Mouse (Mus musculus): ENCODE results near the gene St6galnac3. TPM values are rescaled to one million over a fixed set of nuclear protein-coding genes. Genes with fewer than 3 reads are reported as not detected.
A peak's percentile ranks its signal among the peaks of the same experiment; 100 is the strongest.

The St6galnac3 gene
- polyA plus RNA-seq, 1 experiment from 2014 or later = 23.2 TPM

DNA sequence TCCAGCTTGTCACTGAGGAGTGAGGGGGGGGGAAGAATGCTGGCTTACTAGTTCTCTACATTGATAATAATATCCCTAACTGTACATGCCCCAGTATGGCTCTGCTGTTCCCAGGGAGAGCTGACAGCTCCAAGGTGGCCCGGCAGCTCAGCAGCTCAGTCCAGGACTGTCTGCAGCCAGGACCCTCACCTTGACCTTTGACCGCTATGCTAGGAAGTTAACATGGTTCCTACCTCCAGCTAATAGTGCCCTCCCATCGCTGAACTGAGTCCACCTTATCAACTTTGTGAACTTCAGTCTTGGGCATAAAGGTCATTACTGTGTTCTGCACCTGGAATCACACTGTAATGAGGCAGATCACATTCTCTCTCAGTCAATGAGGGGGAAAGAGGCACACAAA lies 419.8 kb downstream of the St6galnac3 start:
- no peak overlapping the region for H3K4me3 ChIP-seq (ENCODE audit: low read length)
- no peak overlapping the region for H3K4me2 ChIP-seq (ENCODE audit: low read length)
- no peak overlapping the region for H3K9ac ChIP-seq (ENCODE audit: low read depth, low read length)
- no peaks in the 10 kb centered on the region for H3K9me3 ChIP-seq (ENCODE audit: control insufficient read depth, low read length)
- no peak for ATAC-seq
- WGBS = 78% methylated on average over 3 of the region's 3 CpGs
- H3K4me1 ChIP-seq (ENCODE audit: control insufficient read depth, insufficient read depth, low read depth, low read length) = no peaks in the 10 kb centered on the region
- no peaks in the 10 kb centered on the region for H3K27me3 ChIP-seq (replicated peaks; ENCODE audit: control insufficient read depth, insufficient read depth, low read length)
- H3K36me3 ChIP-seq (ENCODE audit: control insufficient read depth, insufficient read depth, low read length) = no peaks in the 10 kb centered on the region
- no peak overlapping the region for H3K27ac ChIP-seq (ENCODE audit: low read depth, low read length)

DNA sequence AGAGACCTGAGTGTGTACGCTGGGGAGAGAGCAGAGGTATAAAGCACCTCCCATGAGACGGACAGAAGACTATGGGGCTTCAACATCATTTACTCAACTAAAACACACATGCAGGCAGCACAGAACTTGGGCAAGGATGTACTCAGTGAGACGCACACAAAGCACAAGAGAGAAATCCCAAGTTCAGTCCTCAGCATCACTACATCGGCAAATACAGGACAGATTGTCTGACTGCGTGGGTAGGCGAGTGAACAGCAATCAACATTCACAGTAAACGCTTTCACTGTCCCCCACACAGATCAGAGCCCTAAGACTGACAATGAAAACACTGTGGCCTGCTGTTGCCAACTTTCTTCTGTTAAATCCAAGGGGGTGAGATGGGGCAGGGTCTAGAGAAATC lies 422.6 kb downstream of the St6galnac3 start:
- no peak overlapping the region for H3K4me3 ChIP-seq (ENCODE audit: low read length)
- H3K4me1 ChIP-seq (ENCODE audit: control insufficient read depth, insufficient read depth, low read depth, low read length) = no peaks in the 10 kb centered on the region
- H3K36me3 ChIP-seq (ENCODE audit: control insufficient read depth, insufficient read depth, low read length) = no peaks in the 10 kb centered on the region
- H3K27me3 ChIP-seq (replicated peaks; ENCODE audit: control insufficient read depth, insufficient read depth, low read length) = no peaks in the 10 kb centered on the region
- H3K9ac ChIP-seq (ENCODE audit: low read depth, low read length) = no peak overlapping the region
- no peaks in the 10 kb centered on the region for H3K9me3 ChIP-seq (ENCODE audit: control insufficient read depth, low read length)
- WGBS = 94% methylated on average over 7 of the region's 7 CpGs
- no peak for ATAC-seq
- no peak overlapping the region for H3K4me2 ChIP-seq (ENCODE audit: low read length)
- no peak overlapping the region for H3K27ac ChIP-seq (ENCODE audit: low read depth, low read length)

- 51% methylated on average over 22 of the region's 22 CpGs for WGBS
Observed at GRCm38 (mm10) chr3:153296375-153297068, 428.5 kb downstream of the St6galnac3 start.

GRCm38 (mm10) chr3:153292853-153293252 lies 432.1 kb downstream of the St6galnac3 start:
- H3K27me3 ChIP-seq (replicated peaks; ENCODE audit: control insufficient read depth, insufficient read depth, low read length) = no peaks in the 10 kb centered on the region
- 0 out of 2 replicates have a peak, but pooled peaks have one; percentile 23 for ATAC-seq
- no peak overlapping the region for H3K4me3 ChIP-seq (ENCODE audit: low read length)
- no peak overlapping the region for H3K4me2 ChIP-seq (ENCODE audit: low read length)
- WGBS = 89% methylated on average over 5 of the region's 5 CpGs
- no peak overlapping the region for H3K9ac ChIP-seq (ENCODE audit: low read depth, low read length)
- no peaks in the 10 kb centered on the region for H3K36me3 ChIP-seq (ENCODE audit: control insufficient read depth, insufficient read depth, low read length)
- H3K4me1 ChIP-seq (ENCODE audit: control insufficient read depth, insufficient read depth, low read depth, low read length) = no peaks in the 10 kb centered on the region
- no peaks in the 10 kb centered on the region for H3K9me3 ChIP-seq (ENCODE audit: control insufficient read depth, low read length)
- H3K27ac ChIP-seq (ENCODE audit: low read depth, low read length) = no peak overlapping the region

More at GRCm38 (mm10) chr3:153296375-153297068, 428.5 kb downstream of the St6galnac3 start:
- H3K27ac ChIP-seq (ENCODE audit: low read depth, low read length) = no peak overlapping the region
- H3K9me3 ChIP-seq (ENCODE audit: control insufficient read depth, low read length) = no peaks in the 10 kb centered on the region
- no peak overlapping the region for H3K9ac ChIP-seq (ENCODE audit: low read depth, low read length)
- no peak overlapping the region for H3K4me2 ChIP-seq (ENCODE audit: low read length)
- 0 out of 2 replicates have a peak, but pooled peaks have one; percentile 15 for ATAC-seq
- no peak overlapping the region for H3K4me3 ChIP-seq (ENCODE audit: low read length)
- no peaks in the 10 kb centered on the region for H3K4me1 ChIP-seq (ENCODE audit: control insufficient read depth, insufficient read depth, low read depth, low read length)
- H3K27me3 ChIP-seq (replicated peaks; ENCODE audit: control insufficient read depth, insufficient read depth, low read length) = no peaks in the 10 kb centered on the region
- H3K36me3 ChIP-seq (ENCODE audit: control insufficient read depth, insufficient read depth, low read length) = no peaks in the 10 kb centered on the region

- no peak overlapping the region for H3K9ac ChIP-seq (ENCODE audit: low read depth, low read length)
- peak overlapping the region; percentile 19; the same call in 1 of the 2 replicates for H3K27ac ChIP-seq (ENCODE audit: low read depth, low read length)
- H3K9me3 ChIP-seq (ENCODE audit: control insufficient read depth, low read length) = no peaks in the 10 kb centered on the region
- no peaks in the 10 kb centered on the region for H3K36me3 ChIP-seq (ENCODE audit: control insufficient read depth, insufficient read depth, low read length)
- H3K4me1 ChIP-seq (ENCODE audit: control insufficient read depth, insufficient read depth, low read depth, low read length) = no peaks in the 10 kb centered on the region
- no peak overlapping the region for H3K4me3 ChIP-seq (ENCODE audit: low read length)
- peak; percentile 38; the same call in 1 of the 2 replicates for ATAC-seq
- H3K27me3 ChIP-seq (replicated peaks; ENCODE audit: control insufficient read depth, insufficient read depth, low read length) = no peaks in the 10 kb centered on the region
- H3K4me2 ChIP-seq (ENCODE audit: low read length) = no peak overlapping the region
- WGBS = 72% methylated on average over 9 of the region's 9 CpGs
Observed at GRCm38 (mm10) chr3:153292363-153292762, 432.6 kb downstream of the St6galnac3 start.

DNA sequence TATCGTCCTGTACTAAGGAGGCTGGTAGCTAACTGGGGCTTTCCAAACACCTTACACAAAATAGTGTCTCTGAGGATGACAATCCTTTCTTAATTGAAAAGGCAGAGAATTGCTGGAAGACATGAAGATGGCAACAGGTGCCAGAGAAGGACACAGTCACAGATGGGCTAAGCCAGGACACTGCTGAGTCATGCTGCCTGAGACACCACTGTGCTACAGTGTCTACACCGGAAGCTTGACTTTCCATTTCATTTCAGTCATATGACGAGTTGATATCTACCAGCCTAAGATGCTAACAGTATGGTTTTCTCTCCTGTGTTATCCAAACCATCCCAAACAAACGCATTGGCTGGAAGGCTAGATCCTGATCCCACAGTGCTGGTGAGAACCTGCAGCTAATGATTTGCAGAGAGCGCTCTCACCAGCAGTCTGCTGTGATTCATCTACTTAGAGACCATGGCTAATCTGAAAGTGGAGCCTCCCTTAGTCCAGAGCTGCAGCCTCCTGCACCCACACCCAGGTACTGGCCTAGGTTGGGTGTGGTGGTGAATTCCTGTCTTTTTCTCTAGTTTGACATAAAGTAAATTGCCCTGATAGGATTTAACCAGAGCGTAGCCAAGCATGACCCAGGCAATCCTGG lies 433.4 kb downstream of the St6galnac3 start:
- H3K4me2 ChIP-seq (ENCODE audit: low read length) = no peak overlapping the region
- no peaks in the 10 kb centered on the region for H3K36me3 ChIP-seq (ENCODE audit: control insufficient read depth, insufficient read depth, low read length)
- H3K9ac ChIP-seq (ENCODE audit: low read depth, low read length) = no peak overlapping the region
- no peak overlapping the region for H3K4me3 ChIP-seq (ENCODE audit: low read length)
- WGBS = 88% methylated on average over 6 of the region's 6 CpGs
- H3K9me3 ChIP-seq (ENCODE audit: control insufficient read depth, low read length) = no peaks in the 10 kb centered on the region
- no peak for ATAC-seq
- H3K27ac ChIP-seq (ENCODE audit: low read depth, low read length) = no peak overlapping the region
- H3K4me1 ChIP-seq (ENCODE audit: control insufficient read depth, insufficient read depth, low read depth, low read length) = no peaks in the 10 kb centered on the region
- no peaks in the 10 kb centered on the region for H3K27me3 ChIP-seq (replicated peaks; ENCODE audit: control insufficient read depth, insufficient read depth, low read length)

- Histone ChIP-seq H3K36me3 (ENCODE audit: control insufficient read depth, insufficient read depth, low read length) (no peaks in the 10 kb centered on the region), H3K27ac (ENCODE audit: low read depth, low read length) (no peak overlapping the region), H3K9ac (ENCODE audit: low read depth, low read length) (no peak overlapping the region), H3K4me2 (ENCODE audit: low read length) (no peak overlapping the region), H3K9me3 (ENCODE audit: control insufficient read depth, low read length) (no peaks in the 10 kb centered on the region), H3K27me3 (replicated peaks; ENCODE audit: control insufficient read depth, insufficient read depth, low read length) (no peaks in the 10 kb centered on the region), H3K4me3 (ENCODE audit: low read length) (no peak overlapping the region), H3K4me1 (ENCODE audit: control insufficient read depth, insufficient read depth, low read depth, low read length) (no peaks in the 10 kb centered on the region)
- no peak for ATAC-seq
- WGBS = 82% methylated on average over 4 of the region's 4 CpGs
Observed at GRCm38 (mm10) chr3:153289971-153290370, 435.0 kb downstream of the St6galnac3 start.

DNA sequence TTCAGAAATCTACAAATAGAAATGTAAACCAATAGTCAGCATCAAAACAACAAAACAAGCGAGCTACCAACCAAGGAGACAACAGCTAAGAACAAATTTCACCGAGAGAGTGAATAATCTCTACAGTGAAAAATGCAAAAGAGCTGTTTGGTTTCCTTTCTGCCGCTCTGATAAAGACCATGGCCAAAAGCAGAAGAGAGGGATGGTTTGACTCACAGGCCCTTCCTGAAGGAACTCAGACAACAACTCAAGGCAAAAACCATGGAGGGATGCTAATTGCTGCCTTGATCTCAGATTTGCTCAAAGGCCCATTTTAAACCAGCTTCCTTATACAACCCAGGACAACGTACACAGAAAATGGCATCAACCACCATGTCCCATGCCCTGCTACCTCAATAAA lies 437.4 kb downstream of the St6galnac3 start:
- WGBS = 96% methylated on average over 4 of the region's 4 CpGs
- ATAC-seq = no peak
- Histone ChIP-seq H3K4me3 (ENCODE audit: low read length) (no peak overlapping the region), H3K9ac (ENCODE audit: low read depth, low read length) (no peak overlapping the region), H3K27me3 (replicated peaks; ENCODE audit: control insufficient read depth, insufficient read depth, low read length) (no peaks in the 10 kb centered on the region), H3K4me2 (ENCODE audit: low read length) (no peak overlapping the region), H3K4me1 (ENCODE audit: control insufficient read depth, insufficient read depth, low read depth, low read length) (peaks cover 3% of the 10 kb centered on the region; the same call in 1 of the 2 replicates), H3K9me3 (ENCODE audit: control insufficient read depth, low read length) (no peaks in the 10 kb centered on the region), H3K27ac (ENCODE audit: low read depth, low read length) (no peak overlapping the region), H3K36me3 (ENCODE audit: control insufficient read depth, insufficient read depth, low read length) (no peaks in the 10 kb centered on the region)

DNA sequence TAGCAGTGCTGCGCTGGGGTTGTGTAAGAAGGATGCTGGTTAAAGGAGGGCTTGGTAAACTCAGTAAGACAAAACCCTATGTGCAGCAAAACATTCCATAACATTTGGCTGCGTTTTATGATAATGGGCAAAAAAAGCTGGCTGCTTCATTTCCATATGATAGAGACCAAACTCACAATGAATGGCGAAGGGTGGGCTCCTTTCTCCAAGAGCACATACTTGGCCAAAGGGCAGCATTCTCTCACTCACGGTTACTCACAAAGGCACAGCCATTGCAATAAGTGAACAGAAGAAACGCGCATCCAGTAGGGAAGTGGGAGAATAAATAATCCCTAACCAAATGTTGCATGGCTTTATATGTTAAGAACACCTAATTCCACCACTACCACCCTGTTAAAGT lies 437.9 kb downstream of the St6galnac3 start:
- Histone ChIP-seq H3K9me3 (ENCODE audit: control insufficient read depth, low read length) (no peaks in the 10 kb centered on the region), H3K4me1 (ENCODE audit: control insufficient read depth, insufficient read depth, low read depth, low read length) (peaks cover 6% of the 10 kb centered on the region), H3K4me3 (ENCODE audit: low read length) (no peak overlapping the region), H3K4me2 (ENCODE audit: low read length) (no peak overlapping the region), H3K27me3 (replicated peaks; ENCODE audit: control insufficient read depth, insufficient read depth, low read length) (no peaks in the 10 kb centered on the region), H3K9ac (ENCODE audit: low read depth, low read length) (no peak overlapping the region), H3K36me3 (ENCODE audit: control insufficient read depth, insufficient read depth, low read length) (no peaks in the 10 kb centered on the region), H3K27ac (ENCODE audit: low read depth, low read length) (no peak overlapping the region)
- WGBS = 59% methylated on average over 6 of the region's 6 CpGs
- no peak for ATAC-seq

All from hindbrain, embryonic 16.5 days (tissue).